Mouse (Mus musculus) forebrain, embryonic 14.5 days (tissue): ENCODE measurements around the gene Dab2ip. TPM values are rescaled to one million over a fixed set of nuclear protein-coding genes. Genes with fewer than 3 reads are reported as not detected.

Source experiments
- ATAC-seq: fragments of 200-750 bp; cut with Nextera tagmentation; 2 replicates; pipeline ENCODE4 v1.8.0; 2017; ENCODE audit warnings: mild to moderate bottlenecking, moderate library complexity
- DNase-seq: peaks from one replicate; pipeline ENCODE4 v3.0.0-alpha.2; 2015; ENCODE audit warnings: low spot score
- H3K27ac ChIP-seq: fragments of 300-500 bp; sonication (generic); 2 replicates; pipeline ENCODE4 v1.5.1; 2014; ENCODE audit warnings: low read depth, mild to moderate bottlenecking, control low read depth, low read length, moderate library complexity
- H3K27me3 ChIP-seq: fragments of 300-500 bp; sonication (generic); replicated peaks from 2 replicates; pipeline ENCODE4 v1.6.1; 2014; ENCODE audit warnings: low read length, control low read depth, mixed read lengths; ENCODE audit not compliant: control insufficient read depth, insufficient read depth
- H3K36me3 ChIP-seq: fragments of 300-500 bp; sonication (generic); 2 replicates; pipeline ENCODE4 v1.6.1; 2014; ENCODE audit warnings: low read length, control low read depth; ENCODE audit not compliant: control insufficient read depth, insufficient read depth
- H3K4me1 ChIP-seq: fragments of 300-500 bp; sonication (generic); 2 replicates; pipeline ENCODE4 v1.6.1; 2014; ENCODE audit warnings: antibody characterized with exemption, low read length, control low read depth; ENCODE audit not compliant: control insufficient read depth, insufficient read depth
- H3K4me2 ChIP-seq: fragments of 300-500 bp; sonication (generic); 2 replicates; pipeline ENCODE4 v1.6.1; 2014; ENCODE audit warnings: mild to moderate bottlenecking, control low read depth, low read length
- H3K4me3 ChIP-seq: fragments of 300-500 bp; sonication (generic); 2 replicates; pipeline ENCODE4 v1.5.1; 2014; ENCODE audit warnings: low read depth, low read length, control low read depth
- H3K9ac ChIP-seq: fragments of 300-500 bp; sonication (generic); 2 replicates; pipeline ENCODE4 v1.6.1; 2014; ENCODE audit warnings: mild to moderate bottlenecking, low read length, control low read depth, moderate library complexity
- H3K9me3 ChIP-seq: fragments of 300-500 bp; sonication (generic); replicated peaks from 2 replicates; pipeline ENCODE4 v1.6.1; 2016; ENCODE audit warnings: low read length, control low read depth, mixed read lengths; ENCODE audit not compliant: control insufficient read depth
- WGBS: fragments of 180-500 bp; shearing (Covaris S2); extraction: QIAGEN DNeasy Blood & Tissue Kit; methylation state at CpG from one replicate; pipeline ENCODE4 v1.1.7; 2014; 5-methylcytosine and 5-hydroxymethylcytosine counted together
- polyA plus RNA-seq: library from polyadenylated mRNA; unstranded; fragments of >200 nt; fragmentation: Nextera tagmentation; extraction: Ambion mirVana; gene quantifications from 2 replicates; pipeline ENCODE4 v1.2.1, GENCODE M21; 2014

Dab2ip gene
- polyA plus RNA-seq, 1 experiment from 2014 or later = 29.7 TPM

DNA sequence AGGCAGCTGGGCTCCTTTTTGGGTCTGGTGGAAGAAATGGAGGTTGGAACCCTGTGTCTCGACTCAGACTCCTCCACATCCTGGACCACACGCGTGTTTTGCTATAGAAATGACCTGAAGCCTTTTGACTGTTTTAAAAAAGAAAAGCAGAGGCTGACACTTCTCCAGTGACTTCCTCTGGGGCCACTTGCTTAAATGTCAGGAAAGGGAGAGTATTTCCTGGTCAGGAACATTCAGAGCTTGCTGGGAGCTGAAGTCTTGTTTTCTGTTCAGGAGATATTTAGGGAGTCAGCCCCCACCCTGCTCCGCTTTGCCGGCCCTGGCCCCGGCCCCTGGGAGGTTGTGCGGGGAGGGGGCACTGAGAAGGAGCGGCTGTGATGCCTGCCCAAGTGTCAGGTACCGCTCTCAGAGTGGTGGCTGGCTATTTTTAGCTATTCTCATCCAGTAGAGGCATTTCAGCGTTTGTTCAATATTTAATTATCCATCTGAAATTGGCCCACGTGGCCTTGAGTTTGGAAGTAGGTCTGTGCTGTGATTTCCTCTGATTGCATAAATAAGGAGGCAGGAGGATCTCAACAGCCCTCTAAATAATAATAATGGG, 69.3 kb downstream of the Dab2ip start:
- no peaks in the 10 kb centered on the region for H3K36me3 ChIP-seq
- H3K4me1 ChIP-seq = peaks cover 23% of the 10 kb centered on the region
- H3K27me3 ChIP-seq = no peaks in the 10 kb centered on the region
- no peak overlapping the region for H3K9ac ChIP-seq
- DNase-seq (peak; percentile 38), ATAC-seq (no peak; the same call in 1 of the 2 replicates)
- no peak overlapping the region for H3K4me3 ChIP-seq
- H3K4me2 ChIP-seq = no peak overlapping the region
- no peak overlapping the region for H3K27ac ChIP-seq
- no peaks in the 10 kb centered on the region for H3K9me3 ChIP-seq
- WGBS = 65% methylated on average over 11 of the region's 11 CpGs

DNA sequence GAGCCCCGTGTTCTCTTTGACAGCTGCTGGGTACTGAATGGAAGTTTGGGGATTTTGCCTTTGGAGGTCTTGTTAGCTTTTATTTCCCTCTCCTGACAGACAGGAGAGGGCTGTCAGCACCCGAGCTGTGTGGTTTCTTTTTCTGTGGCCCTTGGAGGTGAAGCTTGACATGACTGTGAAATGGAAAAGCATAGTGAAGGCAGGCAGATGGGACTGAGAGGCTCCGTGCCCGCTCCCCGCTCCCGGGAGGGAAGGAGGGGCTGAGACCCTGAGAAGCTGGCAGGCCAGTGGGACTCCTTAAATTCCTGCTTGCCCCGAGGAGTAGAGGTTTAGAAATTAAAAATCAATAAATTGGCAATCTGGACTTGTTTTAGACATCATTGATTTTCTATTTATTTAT, 70.0 kb downstream of the Dab2ip start:
- Histone ChIP-seq H3K4me1 (peaks cover 16% of the 10 kb centered on the region), H3K4me2 (no peak overlapping the region), H3K9ac (no peak overlapping the region), H3K27me3 (no peaks in the 10 kb centered on the region), H3K27ac (no peak overlapping the region), H3K9me3 (no peaks in the 10 kb centered on the region), H3K4me3 (no peak overlapping the region), H3K36me3 (no peaks in the 10 kb centered on the region)
- ATAC-seq = peak; percentile 45; the same call in 1 of the 2 replicates
- WGBS = 45% methylated on average over 7 of the region's 7 CpGs
- DNase-seq = peak; percentile 21

DNA sequence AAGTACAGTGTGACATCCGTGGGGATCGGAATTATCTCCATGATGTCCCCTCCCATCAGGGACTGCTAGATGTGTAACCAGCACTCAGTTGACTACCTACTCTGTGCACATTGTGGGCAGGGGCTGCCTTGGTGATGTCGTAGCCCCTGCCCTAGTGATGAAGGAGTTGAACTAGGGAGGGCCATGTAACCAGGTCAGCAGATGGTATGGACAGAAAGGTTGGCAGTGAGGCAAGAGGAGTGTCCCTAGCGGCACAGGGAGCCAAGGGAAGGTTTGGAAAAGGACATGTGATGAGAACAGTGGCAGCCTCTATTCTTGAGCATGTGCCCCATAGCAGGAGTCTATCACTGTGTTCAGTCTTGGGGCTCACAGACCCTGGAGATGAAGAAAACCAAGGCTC, 70.6 kb downstream of the Dab2ip start:
- DNase-seq (no peak), ATAC-seq (no peak)
- H3K4me2 ChIP-seq = no peak overlapping the region
- H3K27ac ChIP-seq = no peak overlapping the region
- H3K9ac ChIP-seq = no peak overlapping the region
- no peaks in the 10 kb centered on the region for H3K36me3 ChIP-seq
- H3K4me3 ChIP-seq = no peak overlapping the region
- no peaks in the 10 kb centered on the region for H3K27me3 ChIP-seq
- H3K9me3 ChIP-seq = no peaks in the 10 kb centered on the region
- 85% methylated on average over 4 of the region's 4 CpGs for WGBS
- peaks cover 10% of the 10 kb centered on the region for H3K4me1 ChIP-seq

DNA sequence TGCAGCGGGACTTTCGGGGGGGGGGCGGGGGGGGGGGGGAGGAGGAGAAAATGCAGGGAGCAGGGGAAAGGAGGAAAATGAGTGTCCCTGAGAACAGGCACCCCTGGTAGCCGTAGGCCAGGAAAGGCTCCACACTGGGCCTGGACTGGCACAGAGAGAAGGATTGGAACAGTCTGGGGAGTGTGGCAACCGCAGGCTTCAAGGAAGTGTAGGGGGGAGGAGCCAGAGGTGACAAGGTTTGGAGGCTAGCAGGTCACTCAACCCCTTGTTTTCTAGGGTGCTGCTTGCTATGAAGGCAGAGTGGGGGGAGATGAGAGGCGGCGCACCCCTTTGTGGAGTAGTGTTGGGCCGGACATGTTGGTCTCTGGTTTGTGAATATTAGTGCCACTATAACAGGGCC, 71.1 kb downstream of the Dab2ip start:
- Histone ChIP-seq H3K36me3 (no peaks in the 10 kb centered on the region), H3K27me3 (no peaks in the 10 kb centered on the region), H3K4me1 (peaks cover 10% of the 10 kb centered on the region), H3K9ac (no peak overlapping the region), H3K4me2 (no peak overlapping the region), H3K27ac (no peak overlapping the region), H3K9me3 (no peaks in the 10 kb centered on the region), H3K4me3 (no peak overlapping the region)
- WGBS = 90% methylated on average over 5 of the region's 8 CpGs
- ATAC-seq = no peak
- DNase-seq = no peak

DNA sequence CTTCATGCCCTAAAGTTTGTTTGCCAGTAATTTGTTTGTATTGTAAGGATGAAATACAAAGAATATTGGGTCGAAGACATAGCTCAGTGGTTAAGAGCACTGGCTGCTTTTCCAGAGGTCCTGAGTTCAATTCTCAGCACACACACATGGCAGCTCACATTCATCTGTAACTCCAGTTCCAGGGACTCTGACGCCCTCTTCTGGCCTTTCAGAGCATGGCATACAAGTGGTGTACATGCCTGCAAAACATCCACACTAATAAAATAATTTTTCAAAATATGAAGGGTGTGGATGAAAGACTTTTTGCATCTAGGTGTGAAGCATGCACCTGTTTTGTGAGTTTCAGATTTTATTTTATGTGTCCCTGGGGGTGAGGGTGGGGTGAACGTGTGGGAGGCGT, 75.3 kb downstream of the Dab2ip start:
- no peaks in the 10 kb centered on the region for H3K27me3 ChIP-seq
- ATAC-seq = no peak
- 87% methylated on average over 4 of the region's 4 CpGs for WGBS
- DNase-seq = no peak
- H3K27ac ChIP-seq = no peak overlapping the region
- no peak overlapping the region for H3K4me3 ChIP-seq
- no peak overlapping the region for H3K4me2 ChIP-seq
- no peak overlapping the region for H3K9ac ChIP-seq
- no peaks in the 10 kb centered on the region for H3K36me3 ChIP-seq
- peaks cover 3% of the 10 kb centered on the region for H3K4me1 ChIP-seq
- no peaks in the 10 kb centered on the region for H3K9me3 ChIP-seq

DNA sequence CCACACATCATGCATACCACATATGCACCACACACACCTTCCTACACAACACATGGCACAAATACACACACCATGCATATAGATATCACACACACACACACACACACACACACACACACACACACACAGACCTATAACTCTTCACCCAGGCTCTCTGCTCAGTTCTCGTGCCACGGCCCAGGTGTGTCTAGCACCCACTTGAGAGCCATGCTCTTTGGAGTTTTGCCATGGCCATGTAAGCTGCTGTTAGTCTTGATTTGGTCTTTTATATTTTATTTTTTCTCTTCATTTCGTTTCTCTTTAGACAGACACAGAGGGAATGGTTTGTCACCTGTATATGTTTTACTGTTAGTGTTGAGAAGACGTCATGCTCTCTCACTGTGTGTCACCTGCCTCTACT, 76.9 kb downstream of the Dab2ip start:
- ATAC-seq (no peak), DNase-seq (no peak)
- no peaks in the 10 kb centered on the region for H3K9me3 ChIP-seq
- no peaks in the 10 kb centered on the region for H3K27me3 ChIP-seq
- H3K4me2 ChIP-seq = no peak overlapping the region
- no peak overlapping the region for H3K27ac ChIP-seq
- WGBS = 92% methylated on average over 4 of the region's 4 CpGs
- H3K36me3 ChIP-seq = no peaks in the 10 kb centered on the region
- H3K4me1 ChIP-seq = no peaks in the 10 kb centered on the region; the same call in 1 of the 2 replicates
- no peak overlapping the region for H3K9ac ChIP-seq
- H3K4me3 ChIP-seq = no peak overlapping the region

DNA sequence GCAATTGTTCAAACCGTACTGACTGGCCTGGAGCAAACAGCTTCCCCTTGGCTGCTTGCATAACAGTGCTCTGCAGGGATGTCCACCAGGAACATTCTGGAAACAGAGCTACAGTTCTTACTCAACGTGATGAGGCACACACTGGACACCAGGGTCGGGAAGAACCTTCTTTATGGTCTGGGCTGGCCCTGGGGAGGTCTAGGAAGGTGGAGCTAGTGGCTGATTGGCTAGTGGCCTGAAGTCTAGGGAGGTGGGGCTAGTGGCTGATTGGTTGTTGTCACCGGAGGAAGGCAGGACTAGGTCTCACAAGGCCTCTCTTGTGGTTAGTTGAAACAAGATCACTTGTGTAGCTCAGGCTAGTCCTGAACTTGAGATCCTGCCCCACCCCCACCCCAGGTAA, 77.5 kb downstream of the Dab2ip start:
- Histone ChIP-seq H3K9ac (no peak overlapping the region), H3K36me3 (no peaks in the 10 kb centered on the region), H3K27me3 (no peaks in the 10 kb centered on the region), H3K27ac (no peak overlapping the region), H3K4me3 (no peak overlapping the region), H3K4me2 (no peak overlapping the region), H3K4me1 (no peaks in the 10 kb centered on the region; the same call in 1 of the 2 replicates), H3K9me3 (no peaks in the 10 kb centered on the region)
- ATAC-seq (no peak), DNase-seq (no peak)
- whole genome bisulfite sequencing = 69% methylated on average over 4 of the region's 4 CpGs

DNA sequence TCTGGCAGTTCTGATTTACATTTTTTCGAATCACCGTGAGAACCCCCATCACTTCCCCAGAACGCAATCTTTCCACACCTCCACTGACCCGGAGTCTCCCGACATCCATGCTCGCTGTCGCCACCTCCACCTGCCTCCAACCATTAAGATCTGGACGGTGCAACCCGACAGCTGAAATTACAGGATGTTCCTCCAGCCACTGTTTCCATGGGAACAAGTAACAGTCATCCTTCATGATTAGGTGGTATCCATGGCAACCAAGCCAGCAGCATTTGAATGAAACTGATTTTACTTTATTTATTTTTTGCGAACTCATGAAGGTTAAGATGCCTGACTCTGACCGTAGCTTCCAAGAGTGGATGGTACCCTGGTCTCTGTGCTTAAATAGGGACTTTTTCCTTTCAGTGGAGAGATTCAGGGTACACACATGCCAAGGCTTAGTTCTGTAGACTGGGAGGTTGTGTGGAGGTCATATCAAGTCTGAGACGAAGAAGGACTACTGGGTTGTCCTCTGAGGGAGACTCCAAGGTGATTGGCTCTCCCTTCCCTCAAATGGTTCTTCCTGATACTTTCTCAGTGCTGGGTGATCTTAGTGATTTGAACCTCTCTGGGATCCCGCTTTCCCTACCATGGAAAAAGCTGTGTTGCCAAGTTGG, 79.9 kb downstream of the Dab2ip start:
- Histone ChIP-seq H3K27ac (no peak overlapping the region), H3K36me3 (no peaks in the 10 kb centered on the region), H3K27me3 (no peaks in the 10 kb centered on the region), H3K4me3 (no peak overlapping the region), H3K4me2 (no peak overlapping the region), H3K9me3 (no peaks in the 10 kb centered on the region), H3K4me1 (no peaks in the 10 kb centered on the region; the same call in 1 of the 2 replicates), H3K9ac (no peak overlapping the region)
- DNase-seq = peak; percentile 83
- ATAC-seq = peak; percentile 74
- 60% methylated on average over 13 of the region's 13 CpGs for WGBS

DNA sequence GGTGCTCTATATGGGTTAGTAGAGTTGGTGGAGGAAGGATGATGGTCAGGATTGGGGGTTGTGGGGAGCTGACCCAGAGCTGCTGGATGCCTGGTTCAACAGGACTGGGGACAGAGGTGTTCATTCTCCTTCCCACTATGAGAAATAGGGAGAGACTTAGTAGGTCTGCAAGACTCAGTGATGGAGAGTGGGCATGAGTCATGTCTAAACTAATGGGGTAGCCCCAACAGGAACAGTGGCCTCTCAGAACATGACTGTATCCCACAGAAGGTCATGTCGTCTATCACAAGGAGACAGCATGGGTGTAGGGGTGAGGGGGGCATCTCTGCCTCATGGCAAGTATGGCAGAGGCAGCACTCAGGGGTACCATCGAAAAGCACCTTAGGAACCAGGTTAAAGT, 81.7 kb downstream of the Dab2ip start:
- WGBS = 87% methylated on average over 2 of the region's 2 CpGs
- no peak overlapping the region for H3K4me2 ChIP-seq
- H3K4me3 ChIP-seq = no peak overlapping the region
- DNase-seq (no peak), ATAC-seq (no peak)
- H3K4me1 ChIP-seq = no peaks in the 10 kb centered on the region; the same call in 1 of the 2 replicates
- H3K9ac ChIP-seq = no peak overlapping the region
- H3K36me3 ChIP-seq = 0 out of 2 replicates have a peak, but pooled peaks cover 1% of the 10 kb centered on the region
- no peaks in the 10 kb centered on the region for H3K27me3 ChIP-seq
- no peaks in the 10 kb centered on the region for H3K9me3 ChIP-seq
- no peak overlapping the region for H3K27ac ChIP-seq
